Mouse (Mus musculus): ENCODE measurements around the gene Fhl5. TPM values are rescaled to one million over a fixed set of nuclear protein-coding genes. Genes with fewer than 3 reads are reported as not detected.

Gene Fhl5
- not detected for polyA plus RNA-seq (2017; shearing (Covaris generic))

DNA sequence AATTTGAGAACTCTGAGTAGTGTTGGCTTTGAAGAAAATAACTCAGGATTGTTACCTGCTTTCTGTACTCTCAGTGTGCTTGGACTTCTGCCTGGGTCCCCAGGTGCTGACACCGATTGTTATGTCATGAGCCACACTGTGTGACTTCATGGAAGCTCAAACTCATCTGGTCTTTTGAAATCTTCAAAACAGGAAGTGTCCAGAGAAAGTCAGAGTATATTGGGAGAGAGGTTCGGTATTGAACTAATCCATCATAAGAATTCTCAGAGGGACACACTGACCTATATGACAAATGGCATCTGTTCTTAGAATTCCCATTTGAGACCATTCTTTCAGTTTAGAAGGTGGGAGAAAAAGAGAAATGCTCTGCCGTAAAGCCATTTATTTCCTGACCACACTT lies at the start of gene Fhl5:
Gene Fhl5, minus strand, starts transcription at position 101 of the 400 bp plus-strand sequence.

DNA sequence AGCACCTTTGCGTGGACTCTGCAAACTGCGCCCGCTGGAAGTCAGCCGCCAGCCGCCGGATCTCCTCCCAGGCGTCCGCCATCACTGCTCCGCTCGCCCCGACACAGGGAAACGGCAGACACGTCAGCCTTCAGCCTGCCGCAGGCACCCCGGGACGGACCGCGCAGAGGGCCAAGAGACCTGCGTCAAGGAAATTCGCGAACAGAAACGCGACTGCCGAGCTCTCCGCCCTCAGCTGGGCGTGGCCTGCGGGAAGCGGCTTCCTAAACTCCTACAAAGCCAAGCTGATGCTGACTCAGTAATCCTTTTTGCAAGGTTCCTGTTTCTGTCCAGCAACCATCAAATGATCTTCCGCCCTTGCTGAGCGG lies 39.0 kb upstream of the Fhl5 start, which contains the start of gene Ufl1:
Gene Ufl1, minus strand, starts transcription at position 151 of the 368 bp plus-strand sequence.

Other genes with a start within 250 kb of the Fhl5 start
- gene Ufl1, start 38.9 kb upstream of the Fhl5 start, polyA plus RNA-seq (2017; shearing (Covaris generic)) = 60.1 TPM